Mouse (Mus musculus) heart, embryonic 13.5 days (tissue): ENCODE data around the gene Rpl4. TPM values are rescaled to one million over a fixed set of nuclear protein-coding genes. Genes with fewer than 3 reads are reported as not detected.
A peak's percentile ranks its signal among the peaks of the same experiment; 100 is the strongest.
"Not testable (repeated sequence)": the region's sequence is repeated elsewhere in the genome, so short reads cannot be mapped to it uniquely, and the experiment has no call there.

ENCODE experiments used
- ATAC-seq: fragments of 200-750 bp; cut with Nextera tagmentation; 2 replicates; pipeline ENCODE4 v1.8.0; 2017; ENCODE audit warnings: moderate TSS enrichment; ENCODE audit not compliant: insufficient number of reproducible peaks, low FRiP score, low TSS enrichment; ENCODE audit errors: extremely low read depth
- H3K27ac ChIP-seq: fragments of 300-500 bp; sonication (generic); replicated peaks from 2 replicates; pipeline ENCODE4 v1.5.1; 2015; ENCODE audit warnings: moderate library complexity, mild to moderate bottlenecking, inconsistent platforms
- H3K27me3 ChIP-seq: fragments of 300-500 bp; sonication (generic); replicated peaks from 2 replicates; pipeline ENCODE4 v1.6.1; 2015; ENCODE audit warnings: mild to moderate bottlenecking, inconsistent platforms
- H3K36me3 ChIP-seq: fragments of 300-500 bp; sonication (generic); 2 replicates; pipeline ENCODE4 v1.6.1; 2015; ENCODE audit warnings: mild to moderate bottlenecking, inconsistent platforms
- H3K4me1 ChIP-seq: fragments of 300-500 bp; sonication (generic); 2 replicates; pipeline ENCODE4 v1.6.1; 2015; ENCODE audit warnings: inconsistent platforms
- H3K4me2 ChIP-seq: fragments of 300-500 bp; sonication (generic); 2 replicates; pipeline ENCODE4 v1.6.1; 2015; ENCODE audit warnings: inconsistent platforms, mild to moderate bottlenecking, moderate library complexity
- H3K4me3 ChIP-seq: fragments of 300-500 bp; sonication (generic); 2 replicates; pipeline ENCODE4 v1.5.1; 2015; ENCODE audit warnings: moderate library complexity, mild to moderate bottlenecking, inconsistent platforms
- H3K9ac ChIP-seq: fragments of 300-500 bp; sonication (generic); 2 replicates; pipeline ENCODE4 v1.6.1; 2015; ENCODE audit warnings: inconsistent platforms, mild to moderate bottlenecking, moderate library complexity
- H3K9me3 ChIP-seq: fragments of 300-500 bp; sonication (generic); 2 replicates; pipeline ENCODE4 v1.6.1; 2016; ENCODE audit warnings: inconsistent platforms
- WGBS: fragments of 180-500 bp; shearing (Covaris S2); methylation state at CpG from one replicate; pipeline ENCODE4 v1.1.7; 2015; ENCODE audit warnings: mixed read lengths; 5-methylcytosine and 5-hydroxymethylcytosine counted together
- polyA plus RNA-seq: library from polyadenylated mRNA; unstranded; fragments of >200 nt; fragmentation: Nextera tagmentation; extraction: Ambion mirVana; gene quantifications from 2 replicates; pipeline ENCODE4 v1.2.1, GENCODE M21; 2015

Gene Rpl4
- polyA plus RNA-seq, 1 experiment from 2014 or later, result 707 TPM

DNA sequence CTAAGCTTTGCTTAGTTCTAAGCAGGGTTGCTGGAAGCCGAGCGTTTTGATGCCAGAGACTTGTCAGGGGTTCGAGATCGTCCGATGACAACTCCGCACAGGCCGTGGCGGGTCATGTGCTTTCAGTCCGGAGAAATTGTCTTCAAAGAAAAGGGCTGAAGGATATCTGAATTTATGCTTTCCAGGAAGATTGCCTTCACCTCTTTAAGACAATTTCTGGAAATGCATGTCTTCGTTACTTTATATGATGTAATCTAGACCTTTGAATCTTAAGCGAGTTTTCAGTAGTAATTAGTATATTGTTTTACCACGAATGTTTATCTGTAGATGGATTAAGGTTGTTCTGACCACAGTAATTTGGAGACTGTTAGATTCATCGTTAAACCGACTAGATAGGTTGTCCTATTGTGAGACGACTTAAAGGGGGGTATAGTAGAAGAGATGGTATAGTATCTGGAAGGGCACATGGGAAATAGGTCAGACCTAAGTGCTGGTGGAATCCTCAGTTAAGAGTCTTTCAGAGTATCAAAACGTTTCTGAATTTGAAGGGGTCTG lies 568 bp downstream of the Rpl4 start:
- peaks cover 36% of the 10 kb centered on the region for H3K4me1 ChIP-seq
- H3K27me3 ChIP-seq, result no peaks in the 10 kb centered on the region
- WGBS, result under 1% methylated on average over 16 of the region's 16 CpGs
- peaks cover 43% of the 10 kb centered on the region for H3K36me3 ChIP-seq
- peak overlapping the region; percentile 97 for H3K9ac ChIP-seq
- peak overlapping the region; percentile 95 for H3K4me3 ChIP-seq
- H3K27ac ChIP-seq, result peak overlapping the region; percentile 90
- ATAC-seq, result no peak
- no peaks in the 10 kb centered on the region for H3K9me3 ChIP-seq
- peak overlapping the region; percentile 86 for H3K4me2 ChIP-seq

DNA sequence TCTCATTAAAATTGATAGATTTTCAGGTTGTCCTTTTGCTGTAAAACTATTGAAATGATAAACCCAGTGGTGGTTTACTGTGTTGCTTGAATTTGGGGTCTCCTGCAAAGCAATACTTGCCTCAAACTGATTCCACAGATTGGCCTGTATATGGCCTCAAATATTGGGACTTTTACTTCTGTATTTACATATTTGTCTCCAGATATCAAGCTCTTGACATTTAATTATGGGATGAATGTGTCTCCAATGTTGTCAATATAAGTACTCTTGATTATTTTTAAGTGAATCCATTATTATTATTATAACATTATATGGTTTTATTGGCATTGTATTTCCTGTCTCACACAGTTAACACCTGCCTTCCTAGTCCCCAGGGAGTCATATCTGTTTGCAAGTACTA lies 1.2 kb downstream of the Rpl4 start:
- Histone ChIP-seq H3K36me3 (peaks cover 45% of the 10 kb centered on the region), H3K4me2 (peak overlapping the region; percentile 86), H3K9me3 (no peaks in the 10 kb centered on the region), H3K9ac (peak overlapping the region; percentile 97), H3K27ac (peak overlapping the region; percentile 90; the same call in 1 of the 2 replicates), H3K4me3 (peak overlapping the region; percentile 95), H3K27me3 (no peaks in the 10 kb centered on the region), H3K4me1 (peaks cover 36% of the 10 kb centered on the region)
- ATAC-seq, result no peak

GRCm38 (mm10) chr9:64174766-64175165 lies 1.6 kb downstream of the Rpl4 start:
- peak overlapping the region; percentile 97 for H3K9ac ChIP-seq
- no peak overlapping the region for H3K27ac ChIP-seq
- no peaks in the 10 kb centered on the region for H3K27me3 ChIP-seq
- no peaks in the 10 kb centered on the region for H3K9me3 ChIP-seq
- H3K36me3 ChIP-seq, result peaks cover 45% of the 10 kb centered on the region
- peak overlapping the region; percentile 95 for H3K4me3 ChIP-seq
- peak overlapping the region; percentile 86 for H3K4me2 ChIP-seq
- ATAC-seq, result no peak
- H3K4me1 ChIP-seq, result peaks cover 39% of the 10 kb centered on the region
- WGBS, result 51% methylated on average over 8 of the region's 8 CpGs

DNA sequence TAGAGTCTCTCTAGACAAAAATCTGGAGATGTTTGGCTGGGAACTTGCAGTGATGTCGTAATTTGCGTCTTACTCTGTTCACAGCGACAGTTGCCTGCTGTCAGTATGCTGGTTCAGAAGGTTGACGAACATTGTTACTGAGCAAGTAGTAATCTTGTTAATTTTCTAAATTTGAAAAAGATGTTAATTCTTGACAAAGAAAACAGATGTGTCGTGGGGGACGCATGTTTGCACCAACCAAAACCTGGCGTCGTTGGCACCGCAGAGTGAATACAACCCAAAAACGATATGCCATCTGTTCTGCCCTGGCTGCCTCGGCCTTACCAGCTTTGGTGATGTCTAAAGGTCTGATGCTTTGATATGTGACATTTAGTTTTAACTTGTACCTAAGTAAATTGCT lies 2.2 kb downstream of the Rpl4 start:
- WGBS, result 89% methylated on average over 11 of the region's 11 CpGs
- Histone ChIP-seq H3K4me1 (peaks cover 45% of the 10 kb centered on the region), H3K9ac (peak overlapping the region; percentile 97), H3K27me3 (no peaks in the 10 kb centered on the region), H3K4me3 (no peak overlapping the region), H3K4me2 (peak overlapping the region; percentile 86; the same call in 1 of the 2 replicates), H3K36me3 (peaks cover 47% of the 10 kb centered on the region), H3K9me3 (no peaks in the 10 kb centered on the region), H3K27ac (no peak overlapping the region)
- ATAC-seq, result no peak

- Histone ChIP-seq H3K4me3 (peak overlapping the region; percentile 73), H3K9me3 (no peaks in the 10 kb centered on the region), H3K4me1 (peaks cover 30% of the 10 kb centered on the region), H3K9ac (peak overlapping the region; percentile 83), H3K27me3 (no peaks in the 10 kb centered on the region), H3K27ac (peak overlapping the region; percentile 86), H3K4me2 (peak overlapping the region; percentile 71), H3K36me3 (peaks cover 76% of the 10 kb centered on the region)
- 26% methylated on average over 3 of the region's 3 CpGs for WGBS
- no peak for ATAC-seq
These were observed 5.4 kb downstream of the Rpl4 start for GRCm38 (mm10) chr9:64178610-64178973.

GRCm38 (mm10) chr9:64178974-64179646 lies 5.9 kb downstream of the Rpl4 start, which contains the start of gene Snapc5:
TSS of gene Snapc5 (plus strand) at chr9:64179274.
- Histone ChIP-seq H3K4me1 (peaks cover 28% of the 10 kb centered on the region), H3K9ac (peak within 1 kb of the TSS; percentile 83), H3K4me2 (peak within 1 kb of the TSS; percentile 71), H3K4me3 (peak within 1 kb of the TSS; percentile 73), H3K9me3 (no peaks in the 10 kb centered on the region), H3K36me3 (peaks cover 79% of the 10 kb centered on the region), H3K27me3 (no peaks in the 10 kb centered on the region), H3K27ac (peak within 1 kb of the TSS; percentile 86)
- ATAC-seq, result peak; percentile 88
- under 1% methylated on average over 35 of the region's 35 CpGs for WGBS

- 79% methylated on average over 5 of the region's 5 CpGs for WGBS
- H3K27me3 ChIP-seq, H3K4me3 ChIP-seq, ATAC-seq, H3K4me2 ChIP-seq, H3K9ac ChIP-seq, H3K9me3 ChIP-seq, H3K27ac ChIP-seq: not testable (repeated sequence)
- Histone ChIP-seq H3K4me1 (peaks cover 10% of the 10 kb centered on the region), H3K36me3 (peaks cover 80% of the 10 kb centered on the region)
These were observed 10.1 kb downstream of the Rpl4 start for GRCm38 (mm10) chr9:64183295-64183694.

DNA sequence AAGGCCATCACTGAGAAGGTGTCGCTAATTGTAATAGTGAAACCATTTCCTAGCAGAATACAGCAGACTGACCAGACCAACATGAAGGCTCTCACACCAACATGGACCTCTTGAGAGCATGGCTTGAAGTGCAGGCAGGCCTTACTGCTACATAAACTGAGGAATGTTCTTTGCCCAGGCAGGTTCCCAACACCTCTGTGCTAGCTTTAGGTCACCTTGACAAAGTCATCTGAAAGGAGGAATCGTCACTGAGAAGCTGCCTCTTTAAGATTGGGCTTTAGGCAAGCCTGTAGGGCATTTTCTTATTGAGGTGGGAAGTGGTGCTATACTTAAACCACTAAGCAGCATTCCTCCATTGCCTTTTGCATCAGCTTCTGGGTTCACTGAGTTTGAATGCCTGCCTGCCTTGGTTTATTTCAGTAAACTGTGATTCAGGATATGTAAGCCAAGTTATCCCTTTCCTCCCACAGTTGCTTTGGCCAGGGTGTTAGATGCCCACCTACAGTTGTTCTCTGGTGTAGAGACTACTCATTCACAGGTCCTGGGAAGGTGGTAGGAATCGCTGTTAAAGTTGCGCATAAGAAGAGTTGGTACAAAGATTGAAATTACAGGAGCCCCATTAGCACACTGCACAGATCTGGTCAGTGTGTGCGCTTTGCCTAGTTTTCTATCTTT lies 11.1 kb downstream of the Rpl4 start:
- Histone ChIP-seq H3K4me3 (no peak overlapping the region), H3K27ac (no peak overlapping the region), H3K9me3 (no peaks in the 10 kb centered on the region), H3K4me2 (no peak overlapping the region), H3K4me1 (peaks cover 10% of the 10 kb centered on the region), H3K27me3 (no peaks in the 10 kb centered on the region), H3K36me3 (peaks cover 83% of the 10 kb centered on the region), H3K9ac (no peak overlapping the region)
- 92% methylated on average over 5 of the region's 5 CpGs for WGBS
- ATAC-seq, result no peak

GRCm38 (mm10) chr9:64193879-64194278 lies 20.7 kb downstream of the Rpl4 start:
- Histone ChIP-seq H3K4me2 (no peak overlapping the region), H3K36me3 (peaks cover 66% of the 10 kb centered on the region), H3K27ac (no peak overlapping the region), H3K27me3 (no peaks in the 10 kb centered on the region), H3K4me1 (peaks cover 13% of the 10 kb centered on the region), H3K9me3 (no peaks in the 10 kb centered on the region), H3K9ac (no peak overlapping the region), H3K4me3 (no peak overlapping the region)
- WGBS, result 82% methylated on average over 1 of the region's 1 CpGs
- no peak for ATAC-seq

GRCm38 (mm10) chr9:64195554-64195953 lies 22.4 kb downstream of the Rpl4 start:
- H3K9ac ChIP-seq, result peak overlapping the region; percentile 52; the same call in 1 of the 2 replicates
- no peak overlapping the region for H3K4me2 ChIP-seq
- H3K4me1 ChIP-seq, result peaks cover 13% of the 10 kb centered on the region
- no peaks in the 10 kb centered on the region for H3K9me3 ChIP-seq
- H3K27ac ChIP-seq, result peak overlapping the region; percentile 41; the same call in 1 of the 2 replicates
- ATAC-seq, result no peak
- H3K36me3 ChIP-seq, result peaks cover 66% of the 10 kb centered on the region
- no peaks in the 10 kb centered on the region for H3K27me3 ChIP-seq
- H3K4me3 ChIP-seq, result no peak overlapping the region
- WGBS, result 48% methylated on average over 4 of the region's 4 CpGs

- no peak overlapping the region for H3K4me2 ChIP-seq
- H3K9me3 ChIP-seq, result no peaks in the 10 kb centered on the region
- peaks cover 13% of the 10 kb centered on the region for H3K4me1 ChIP-seq
- WGBS, result 86% methylated on average over 8 of the region's 8 CpGs
- H3K36me3 ChIP-seq, result peaks cover 63% of the 10 kb centered on the region
- ATAC-seq, result no peak
- no peak overlapping the region for H3K4me3 ChIP-seq
- H3K27me3 ChIP-seq, result no peaks in the 10 kb centered on the region
- H3K27ac ChIP-seq, result no peak overlapping the region
- H3K9ac ChIP-seq, result no peak overlapping the region
These were observed 24.3 kb downstream of the Rpl4 start for GRCm38 (mm10) chr9:64197524-64197923.
